Mouse (Mus musculus) heart, postnatal 14 days (tissue): Measurements from ENCODE around the gene Tmem110. TPM values are rescaled to one million over a fixed set of nuclear protein-coding genes. Genes with fewer than 3 reads are reported as not detected.
A peak's percentile ranks its signal among the peaks of the same experiment; 100 is the strongest.

Experiments used
- DNase-seq, 2 experiments: peaks; one replicate each; pipeline ENCODE4 v3.0.0; 2021 to 2022
- intact Hi-C: fragments of 180-260 bp; cut with DNase I; formaldehyde crosslinking; loops from one replicate; pipeline ENCODE4 v1.15.1; 2025
- total RNA-seq, 2 experiments: library from RNA; stranded (reverse); gene quantifications; 2 replicates each; pipeline ENCODE4 v1.2.3; 2021

The Tmem110 gene
- total RNA-seq, 2 experiments from 2014 or later, result 7.6 to 7.7 TPM

DNA sequence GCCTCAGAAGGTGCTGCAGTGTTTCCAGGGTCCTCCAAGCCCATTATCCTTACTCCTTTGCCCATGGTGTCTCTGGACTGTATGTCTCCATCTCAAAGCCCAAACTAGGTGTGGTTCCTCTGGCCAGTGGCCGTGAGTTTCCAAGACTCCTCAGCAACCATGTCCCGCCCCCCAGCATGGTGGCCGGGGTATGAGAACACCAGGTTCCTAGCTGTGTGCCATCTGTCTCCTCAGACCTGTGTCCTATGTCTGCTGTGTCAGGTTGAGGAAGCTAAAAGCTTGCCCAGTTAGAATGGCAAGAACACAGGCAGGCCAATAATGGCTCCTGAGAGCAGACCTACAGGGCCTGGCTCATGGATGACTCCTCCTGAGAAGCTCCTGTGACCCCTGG, 56.3 kb downstream of the Tmem110 start:
- intact Hi-C loops, result loop anchor here (1.0 to 5.0 kb wide), 2 partner anchors 14 to 184 kb away; no protein-coding TSS in a partner anchor
- no peak for DNase-seq

DNA sequence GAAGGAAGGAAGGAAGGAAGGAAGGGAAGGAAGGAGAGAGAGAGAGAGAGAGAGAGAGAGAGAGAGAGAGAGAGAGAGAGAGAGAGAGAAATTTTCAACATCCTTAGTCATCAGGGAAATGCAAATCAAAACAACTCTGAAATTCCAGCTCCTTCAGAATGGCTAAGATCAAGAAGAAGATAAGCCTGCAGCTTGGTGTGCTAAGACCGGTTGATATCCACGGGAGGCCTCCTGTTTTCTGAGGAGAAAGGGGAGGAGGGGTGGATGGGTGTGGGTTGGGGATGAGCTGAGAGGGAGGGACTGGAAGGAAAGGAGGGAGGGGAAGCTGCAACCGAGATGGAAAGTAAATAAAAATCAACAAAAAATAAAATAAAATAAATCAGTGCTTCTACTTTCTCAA, 59.9 kb downstream of the Tmem110 start:
- DNase-seq, result no peak
- intact Hi-C loops, result loop anchor here (5.0 kb wide), 1 partner anchor 57 kb away; the partner anchor contains the start of gene Itih1

GRCm38 (mm10) chr14:30886204-30886603, 60.8 kb downstream of the Tmem110 start, which contains the start of gene Itih4:
Itih4 (plus strand) TSS chr14:30886476.
- DNase-seq, result no peak
- intact Hi-C loops, result loop anchor here (5.0 kb wide), 1 partner anchor 56 kb away; the partner anchor contains the start of gene Itih1

DNA sequence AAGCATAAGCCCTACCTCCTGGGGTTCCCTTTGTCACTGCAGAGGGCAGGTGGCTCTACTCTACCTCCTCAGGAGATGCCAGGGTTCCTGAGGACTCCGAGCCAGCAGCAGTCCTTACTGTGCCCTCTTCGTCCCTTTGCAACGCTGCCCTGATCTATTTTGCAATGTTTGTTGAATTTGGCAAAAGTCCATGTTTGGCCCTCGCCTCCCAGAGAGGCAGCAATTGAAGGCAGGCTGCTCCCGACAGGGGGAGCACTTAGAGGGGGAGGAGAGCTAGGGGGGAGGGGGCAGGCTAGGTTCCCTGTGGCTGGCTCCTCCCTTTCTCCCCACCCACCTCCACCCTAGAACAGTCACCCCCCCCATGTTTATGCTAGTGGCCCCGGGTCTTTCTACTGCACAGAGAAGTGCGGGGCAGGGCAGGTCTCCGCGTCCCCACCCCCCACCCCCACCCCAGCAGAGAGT, 62.9 kb downstream of the Tmem110 start:
- peak; percentile 65 to 71 for DNase-seq
- intact Hi-C loops, result loop anchor here (5.0 kb wide), 1 partner anchor 54 kb away; the partner anchor contains the start of gene Itih1

- intact Hi-C loops, result no loop called here
These were observed 74.6 kb downstream of the Tmem110 start for GRCm38 (mm10) chr14:30899972-30900371.

GRCm38 (mm10) chr14:30902628-30903027, 77.2 kb downstream of the Tmem110 start:
- intact Hi-C loops, result no loop called here
- DNase-seq, result no peak

More at GRCm38 (mm10) chr14:30899972-30900371, 74.6 kb downstream of the Tmem110 start:
- DNase-seq, result no peak

- no peak for DNase-seq
- intact Hi-C loops, result no loop called here
These were observed 77.6 kb downstream of the Tmem110 start for GRCm38 (mm10) chr14:30903036-30903435.

DNA sequence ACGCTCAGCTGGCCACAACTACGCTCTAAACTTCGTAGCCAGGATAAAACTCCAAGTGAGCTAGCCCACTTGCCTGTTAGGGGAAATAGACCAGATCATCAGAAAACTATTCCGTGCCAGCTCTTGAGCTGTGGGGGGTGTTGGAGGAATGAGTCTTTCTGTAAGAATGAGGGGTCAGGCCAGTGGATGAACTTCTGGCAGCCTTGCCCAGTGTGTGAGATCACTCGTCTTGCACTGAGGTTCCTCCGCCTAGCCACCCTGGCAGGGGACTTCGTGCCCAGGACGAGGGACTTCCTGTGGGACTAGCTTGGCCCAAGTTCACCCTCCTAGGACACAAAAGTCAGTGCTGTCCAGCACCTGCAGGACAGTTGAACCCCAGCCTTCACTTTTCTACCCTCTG, 78.9 kb downstream of the Tmem110 start:
- intact Hi-C loops, result no loop called here

DNA sequence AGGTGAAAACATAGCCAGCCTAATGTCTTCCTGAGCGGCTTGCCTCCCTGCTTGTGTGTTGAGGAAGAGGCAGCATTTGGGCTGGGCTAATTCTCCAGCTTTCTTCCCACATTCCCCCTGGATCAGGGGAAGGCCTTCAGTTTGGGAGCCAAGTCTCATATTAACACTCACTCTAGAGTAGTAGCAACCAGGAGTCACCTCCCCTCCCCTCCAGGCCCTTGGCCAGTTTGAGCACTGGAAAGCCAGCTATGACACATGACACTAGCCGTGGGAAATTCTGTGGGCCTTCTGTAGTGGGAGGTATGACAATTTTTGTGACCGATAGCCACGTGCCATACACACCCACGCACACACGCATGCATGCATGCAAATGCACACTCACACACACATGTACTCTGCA, 80.6 kb downstream of the Tmem110 start:
- no peak for DNase-seq

More for the DNA sequence above, 78.9 kb downstream of the Tmem110 start:
- no peak for DNase-seq

GRCm38 (mm10) chr14:30907814-30908265, 82.5 kb downstream of the Tmem110 start:
- intact Hi-C loops, result no loop called here
- no peak for DNase-seq

More for the DNA sequence above, 80.6 kb downstream of the Tmem110 start:
- intact Hi-C loops, result no loop called here

- no peak for DNase-seq
- intact Hi-C loops, result no loop called here
These were observed 85.8 kb downstream of the Tmem110 start for GRCm38 (mm10) chr14:30911141-30911540.

DNA sequence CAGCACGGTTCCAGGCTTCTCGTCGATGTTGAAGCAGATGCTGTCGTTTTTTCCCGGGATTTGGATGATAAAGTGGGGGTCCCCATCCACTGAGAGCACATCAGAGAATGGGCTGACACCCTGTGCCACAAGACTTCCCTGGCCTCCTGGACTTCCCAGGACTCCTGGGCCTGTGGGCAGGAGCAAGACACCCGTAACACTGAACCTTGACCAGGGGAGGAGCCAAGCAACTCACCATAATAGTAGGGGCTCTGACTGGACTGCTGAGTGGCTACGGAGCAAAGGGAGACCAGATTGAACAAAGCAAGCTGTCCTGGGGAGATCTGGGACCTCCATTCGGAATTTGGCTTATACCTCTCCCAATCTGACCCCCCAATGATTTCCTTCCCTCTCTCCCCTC, 87.3 kb downstream of the Tmem110 start:
- intact Hi-C loops, result no loop called here
- DNase-seq, result no peak

DNA sequence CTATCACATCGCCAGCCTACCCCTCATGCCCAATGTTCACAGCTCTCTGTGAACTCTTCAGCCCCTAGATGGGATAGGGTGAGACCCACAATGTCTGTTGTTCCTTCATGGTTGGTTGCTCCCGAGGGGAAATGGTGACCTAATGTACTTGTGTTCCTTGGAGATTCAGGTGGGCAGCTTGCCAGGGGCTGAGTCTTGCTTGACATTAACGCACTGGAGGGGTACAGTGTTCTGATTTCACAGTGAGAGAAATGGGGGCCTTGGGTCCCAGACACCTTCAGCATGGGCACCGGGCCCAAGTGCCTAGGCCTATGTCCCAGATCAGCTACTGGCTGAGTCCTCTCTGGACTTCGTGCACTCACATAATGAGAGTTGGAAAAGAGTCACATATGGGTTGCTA, 88.0 kb downstream of the Tmem110 start:
- DNase-seq, result no peak
- intact Hi-C loops, result no loop called here

- intact Hi-C loops, result no loop called here
- no peak for DNase-seq
These were observed 91.1 kb downstream of the Tmem110 start for GRCm38 (mm10) chr14:30916516-30916915.

- intact Hi-C loops, result no loop called here
- DNase-seq, result no peak
These were observed 96.8 kb downstream of the Tmem110 start for GRCm38 (mm10) chr14:30922053-30922670.

DNA sequence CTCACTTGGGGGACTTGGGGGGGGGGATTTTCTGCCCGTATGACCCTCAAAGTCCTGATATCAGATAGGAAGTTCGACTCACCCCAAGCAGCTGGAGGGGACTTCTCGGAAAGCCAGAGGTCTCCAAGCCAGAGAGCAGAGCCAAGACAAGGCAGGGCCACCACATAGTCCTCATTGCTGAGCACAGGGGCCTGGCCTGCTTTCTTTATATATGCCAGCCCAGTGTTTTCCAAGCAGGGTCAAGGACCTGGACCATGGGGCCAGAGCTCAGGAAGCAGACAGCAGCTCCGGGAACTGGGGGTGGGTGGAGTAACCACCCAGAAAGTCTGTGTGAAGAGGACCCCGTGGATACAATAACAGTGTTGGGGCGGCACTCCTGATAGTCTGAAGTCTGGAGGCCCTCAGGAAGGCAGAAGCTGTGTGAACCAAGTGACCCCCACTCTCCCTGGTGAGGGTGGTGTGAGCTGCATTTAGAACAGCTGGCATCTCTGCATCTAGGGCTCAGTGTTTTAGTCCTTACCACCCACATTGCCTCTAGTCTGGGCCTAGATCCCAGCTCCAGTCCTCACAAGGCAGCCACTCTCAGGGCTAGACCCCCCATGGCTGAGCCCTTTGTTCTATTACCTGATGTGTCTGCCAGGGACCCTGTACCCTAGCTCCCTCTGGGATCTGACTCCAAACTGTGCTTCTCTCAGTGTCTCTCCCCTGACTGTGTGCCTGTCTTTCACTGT, 98.2 kb downstream of the Tmem110 start, which contains the start of gene Itih3:
TSS of gene Itih3 (minus strand) at position 386 of the 731 bp plus-strand sequence.
- intact Hi-C loops, result no loop called here
- no peak for DNase-seq

- intact Hi-C loops, result no loop called here
- DNase-seq, result no peak
These were observed 100.1 kb downstream of the Tmem110 start for GRCm38 (mm10) chr14:30925492-30925891.
